Mouse (Mus musculus): ENCODE measurements around the gene Ndufa8. TPM values are rescaled to one million over a fixed set of nuclear protein-coding genes. Genes with fewer than 3 reads are reported as not detected.

Ndufa8 gene
- total RNA-seq (2014; rRNA removed; ENCODE audit: low replicate concordance) (207 and 252 TPM in 2 replicates), polyA plus RNA-seq (2015; fragmentation: Nextera tagmentation; extraction: Ambion mirVana) (915 and 927 TPM in 2 replicates)

GRCm38 (mm10) chr2:36048748-36049566 lies at the start of gene Ndufa8, which contains the start of gene Morn5:
Gene Ndufa8, minus strand, starts transcription at chr2:36049406.
Gene Morn5, plus strand, starts transcription at chr2:36049458.
- TF ChIP-seq CTCF (IDR thresholded peaks at IDR 0.05; ENCODE audit: low read depth) (no peak), EP300 (IDR thresholded peaks at IDR 0.05; ENCODE audit: low read depth) (no peak)
- peak within 1 kb of the TSS; percentile 91 for H3K9ac ChIP-seq (replicated peaks; ENCODE audit: low read depth, low read length)
- H3K27me3 ChIP-seq (ENCODE audit: control insufficient read depth, insufficient read depth, low read length): no peaks in the 10 kb centered on the region
- peak within 1 kb of the TSS; percentile 83 for H3K4me2 ChIP-seq (ENCODE audit: low read depth, low read length)
- H3K36me3 ChIP-seq (replicated peaks; ENCODE audit: control insufficient read depth, insufficient read depth, low read length): peaks cover 12% of the 10 kb centered on the region; the same call in 1 of the 2 replicates
- DNase-seq (ENCODE audit: low spot score) (peak; percentile 94), ATAC-seq (ENCODE audit: insufficient read depth, low read depth) (peak; percentile 98)
- WGBS: under 1% methylated on average over 44 of the region's 44 CpGs
- H3K27ac ChIP-seq (ENCODE audit: low read depth): peak within 1 kb of the TSS; percentile 87
- H3K4me1 ChIP-seq (ENCODE audit: control insufficient read depth, insufficient read depth): peaks cover 20% of the 10 kb centered on the region
- no peaks in the 10 kb centered on the region for H3K9me3 ChIP-seq (replicated peaks; ENCODE audit: control insufficient read depth, low read length)
- peak within 1 kb of the TSS; percentile 98 for H3K4me3 ChIP-seq (ENCODE audit: low read depth, low read length)

GRCm38 (mm10) chr2:36098021-36098420 lies 48.8 kb upstream of the Ndufa8 start:
- no peak overlapping the region for H3K9ac ChIP-seq (replicated peaks; ENCODE audit: low read depth, low read length)
- TF ChIP-seq CTCF (IDR thresholded peaks at IDR 0.05; ENCODE audit: low read depth): no peak
- TF ChIP-seq EP300 (IDR thresholded peaks at IDR 0.05; ENCODE audit: low read depth): no peak
- peaks cover 13% of the 10 kb centered on the region for H3K4me1 ChIP-seq (ENCODE audit: control insufficient read depth, insufficient read depth)
- no peaks in the 10 kb centered on the region for H3K9me3 ChIP-seq (replicated peaks; ENCODE audit: control insufficient read depth, low read length)
- DNase-seq (ENCODE audit: low spot score) (no peak), ATAC-seq (ENCODE audit: insufficient read depth, low read depth) (no peak)
- 9% methylated on average over 5 of the region's 5 CpGs for WGBS
- no peak overlapping the region for H3K27ac ChIP-seq (ENCODE audit: low read depth)
- peaks cover 100% of the 10 kb centered on the region for H3K27me3 ChIP-seq (ENCODE audit: control insufficient read depth, insufficient read depth, low read length)
- no peaks in the 10 kb centered on the region for H3K36me3 ChIP-seq (replicated peaks; ENCODE audit: control insufficient read depth, insufficient read depth, low read length)
- H3K4me3 ChIP-seq (ENCODE audit: low read depth, low read length): no peak overlapping the region
- no peak overlapping the region for H3K4me2 ChIP-seq (ENCODE audit: low read depth, low read length)

- H3K9me3 ChIP-seq (replicated peaks; ENCODE audit: control insufficient read depth, low read length): no peaks in the 10 kb centered on the region
- H3K27ac ChIP-seq (ENCODE audit: low read depth): no peak overlapping the region
- ATAC-seq (ENCODE audit: insufficient read depth, low read depth) (no peak), DNase-seq (ENCODE audit: low spot score) (no peak)
- no peak overlapping the region for H3K4me2 ChIP-seq (ENCODE audit: low read depth, low read length)
- no peaks in the 10 kb centered on the region for H3K36me3 ChIP-seq (replicated peaks; ENCODE audit: control insufficient read depth, insufficient read depth, low read length)
- no peak overlapping the region for H3K9ac ChIP-seq (replicated peaks; ENCODE audit: low read depth, low read length)
- TF ChIP-seq EP300 (IDR thresholded peaks at IDR 0.05; ENCODE audit: low read depth) (no peak), CTCF (IDR thresholded peaks at IDR 0.05; ENCODE audit: low read depth) (no peak)
- peaks cover 6% of the 10 kb centered on the region; the same call in 1 of the 2 replicates for H3K4me1 ChIP-seq (ENCODE audit: control insufficient read depth, insufficient read depth)
- peaks cover 100% of the 10 kb centered on the region for H3K27me3 ChIP-seq (ENCODE audit: control insufficient read depth, insufficient read depth, low read length)
- whole genome bisulfite sequencing: 14% methylated on average over 18 of the region's 18 CpGs
- no peak overlapping the region for H3K4me3 ChIP-seq (ENCODE audit: low read depth, low read length)
Observed at GRCm38 (mm10) chr2:36097129-36097815, 48.1 kb upstream of the Ndufa8 start.

GRCm38 (mm10) chr2:36093914-36094475 lies 44.8 kb upstream of the Ndufa8 start:
- Histone ChIP-seq H3K4me2 (ENCODE audit: low read depth, low read length) (no peak overlapping the region), H3K4me3 (ENCODE audit: low read depth, low read length) (no peak overlapping the region), H3K36me3 (replicated peaks; ENCODE audit: control insufficient read depth, insufficient read depth, low read length) (no peaks in the 10 kb centered on the region), H3K27me3 (ENCODE audit: control insufficient read depth, insufficient read depth, low read length) (peaks cover 100% of the 10 kb centered on the region), H3K9me3 (replicated peaks; ENCODE audit: control insufficient read depth, low read length) (no peaks in the 10 kb centered on the region), H3K9ac (replicated peaks; ENCODE audit: low read depth, low read length) (no peak overlapping the region), H3K4me1 (ENCODE audit: control insufficient read depth, insufficient read depth) (peaks cover 11% of the 10 kb centered on the region; the same call in 1 of the 2 replicates), H3K27ac (ENCODE audit: low read depth) (no peak overlapping the region)
- no peak for ATAC-seq (ENCODE audit: insufficient read depth, low read depth)
- TF ChIP-seq CTCF (IDR thresholded peaks at IDR 0.05; ENCODE audit: low read depth) (no peak), EP300 (IDR thresholded peaks at IDR 0.05; ENCODE audit: low read depth) (no peak)
- WGBS: 16% methylated on average over 31 of the region's 31 CpGs
- no peak for DNase-seq (ENCODE audit: low spot score)

GRCm38 (mm10) chr2:36093301-36093700 lies 44.1 kb upstream of the Ndufa8 start:
- DNase-seq (ENCODE audit: low spot score) (no peak), ATAC-seq (ENCODE audit: insufficient read depth, low read depth) (no peak)
- Histone ChIP-seq H3K4me1 (ENCODE audit: control insufficient read depth, insufficient read depth) (peaks cover 11% of the 10 kb centered on the region; the same call in 1 of the 2 replicates), H3K4me3 (ENCODE audit: low read depth, low read length) (no peak overlapping the region), H3K9ac (replicated peaks; ENCODE audit: low read depth, low read length) (no peak overlapping the region), H3K4me2 (ENCODE audit: low read depth, low read length) (no peak overlapping the region), H3K27me3 (ENCODE audit: control insufficient read depth, insufficient read depth, low read length) (peaks cover 99% of the 10 kb centered on the region), H3K36me3 (replicated peaks; ENCODE audit: control insufficient read depth, insufficient read depth, low read length) (no peaks in the 10 kb centered on the region), H3K27ac (ENCODE audit: low read depth) (no peak overlapping the region), H3K9me3 (replicated peaks; ENCODE audit: control insufficient read depth, low read length) (no peaks in the 10 kb centered on the region)
- WGBS: 42% methylated on average over 7 of the region's 7 CpGs
- no peak for TF ChIP-seq EP300 (IDR thresholded peaks at IDR 0.05; ENCODE audit: low read depth)
- TF ChIP-seq CTCF (IDR thresholded peaks at IDR 0.05; ENCODE audit: low read depth): no peak
